Mouse (Mus musculus): ENCODE results near the gene Gm20388.
A peak's percentile ranks its signal among the peaks of the same experiment; 100 is the strongest.
"Not testable (repeated sequence)": the region's sequence is repeated elsewhere in the genome, so short reads cannot be mapped to it uniquely, and the experiment has no call there.

Gene Gm20388

DNA sequence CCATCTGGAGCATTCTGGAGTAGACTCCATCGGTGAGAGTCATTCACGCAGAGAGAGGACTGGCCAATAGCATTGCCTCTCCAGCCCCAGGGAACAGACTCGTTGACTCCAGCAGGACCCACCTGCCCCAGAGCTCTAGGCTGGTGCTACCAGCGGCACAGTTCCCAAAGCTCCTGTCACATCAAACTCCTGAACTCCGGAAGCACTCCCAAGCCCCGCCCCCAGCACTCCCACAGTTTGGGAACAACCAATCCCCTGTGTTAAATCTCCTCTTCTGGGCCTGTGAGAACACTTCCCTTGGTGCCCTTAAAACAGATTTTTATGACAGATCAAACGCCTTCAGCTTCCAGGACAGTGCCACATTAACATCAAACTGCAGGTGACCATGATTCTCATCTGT, 1532.7 kb downstream of the Gm20388 start:
- DNase-seq (ENCODE audit: low spot score in 2 of 2), result no peak

DNA sequence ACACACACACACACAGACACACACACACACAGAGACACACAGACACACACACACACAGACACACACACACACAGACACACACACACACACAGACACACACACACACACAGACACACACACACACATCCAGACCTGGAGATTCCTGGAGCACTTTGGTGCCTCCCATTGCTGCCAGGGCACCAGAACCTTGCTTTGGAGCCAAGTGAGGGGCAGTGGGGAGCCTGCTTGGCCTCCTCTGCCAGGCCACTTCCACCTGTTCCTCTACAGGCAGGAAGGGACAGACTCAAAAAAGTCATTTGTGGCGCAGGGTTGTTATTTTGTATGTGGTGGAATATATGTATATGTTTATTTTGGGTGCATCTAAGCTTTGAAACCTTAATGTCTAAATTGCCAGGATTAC, 1533.9 kb downstream of the Gm20388 start:
- DNase-seq (ENCODE audit: low spot score in 2 of 2), result not testable (repeated sequence)

DNA sequence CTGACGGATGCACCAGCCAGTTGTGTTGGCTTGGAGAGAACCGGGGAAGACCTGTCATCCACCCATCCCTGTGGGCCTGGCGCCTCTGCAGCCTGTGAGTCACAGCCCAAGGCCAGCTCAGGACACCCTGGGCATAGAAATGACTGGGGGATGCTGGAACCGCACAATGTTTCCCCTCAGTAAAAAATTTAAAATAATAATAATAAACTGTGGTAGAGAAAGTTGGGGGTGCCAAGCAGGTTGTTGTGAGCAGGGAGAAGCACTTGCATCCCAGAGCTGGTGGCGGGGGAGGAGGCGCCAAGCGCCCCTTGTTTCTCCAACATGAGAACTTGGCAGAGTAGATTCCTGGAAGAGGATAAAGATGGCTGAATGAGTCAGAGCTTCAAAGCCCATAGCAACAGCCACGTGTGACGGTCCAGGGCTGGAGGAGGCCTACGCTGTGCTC, 1534.4 kb downstream of the Gm20388 start:
- peak; percentile 69 to 75 for DNase-seq (ENCODE audit: low spot score in 2 of 2)

DNA sequence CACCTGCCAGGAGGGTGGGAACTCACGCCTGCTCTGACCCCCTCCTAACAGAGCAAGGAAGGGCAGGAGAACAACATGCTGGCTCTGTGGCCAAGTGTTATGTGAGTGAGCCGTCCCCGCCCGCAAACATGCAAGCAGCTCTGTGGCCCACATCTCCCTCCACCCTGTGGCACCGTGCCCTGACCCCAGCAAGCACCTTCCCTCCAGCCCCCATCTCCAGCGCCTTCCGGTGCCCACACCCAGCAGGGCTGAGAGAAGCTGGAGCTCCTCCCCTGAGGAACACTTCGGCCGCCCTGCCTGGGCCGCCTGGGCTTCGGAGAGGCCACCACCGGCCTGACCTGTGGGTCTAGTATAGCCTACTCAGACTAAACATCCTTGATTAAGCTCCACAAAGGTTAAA, 1535.5 kb downstream of the Gm20388 start:
- no peak for DNase-seq (ENCODE audit: low spot score in 2 of 2)

DNA sequence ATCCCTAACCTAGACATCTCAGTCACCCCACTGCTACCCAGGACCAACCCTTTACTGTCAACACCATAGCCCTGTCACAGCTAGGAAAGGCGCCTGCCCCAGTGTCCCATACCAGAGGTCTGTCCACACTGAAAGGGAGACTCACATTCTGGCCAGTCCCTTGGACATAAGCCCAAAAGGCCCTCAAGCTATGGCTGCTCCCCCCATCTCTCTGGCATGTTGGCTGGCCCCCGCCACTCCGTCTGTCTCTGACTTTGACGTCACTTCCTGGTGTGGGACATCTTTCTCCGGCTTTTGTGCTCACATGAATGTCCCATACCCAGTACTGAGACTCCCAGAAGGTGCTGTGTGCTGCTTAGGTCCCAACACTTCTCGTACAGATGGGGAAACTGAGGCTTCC, 1536.2 kb downstream of the Gm20388 start:
- DNase-seq (ENCODE audit: low spot score in 2 of 2), result no peak

DNA sequence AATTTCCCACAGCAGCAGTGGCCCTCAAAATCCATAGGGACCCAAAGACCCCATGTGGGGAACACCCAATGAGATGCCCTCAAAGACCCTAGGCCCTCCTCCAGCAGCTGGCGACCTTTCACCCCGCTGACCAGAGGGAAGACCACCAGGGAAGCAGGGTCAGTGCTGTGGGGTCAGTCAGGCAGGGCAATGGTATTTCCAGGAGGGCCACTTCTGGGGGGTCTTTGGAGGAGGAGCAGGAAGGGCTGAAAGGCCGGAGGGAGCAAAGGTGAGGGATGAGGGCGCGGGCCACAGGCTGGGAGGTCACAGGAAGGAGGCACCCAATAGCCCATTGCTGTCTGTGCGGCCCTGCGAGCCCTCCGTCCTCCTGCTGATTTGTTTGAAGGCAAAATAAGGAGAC, 1539.6 kb downstream of the Gm20388 start:
- no peak for DNase-seq (ENCODE audit: low spot score in 2 of 2)

DNA sequence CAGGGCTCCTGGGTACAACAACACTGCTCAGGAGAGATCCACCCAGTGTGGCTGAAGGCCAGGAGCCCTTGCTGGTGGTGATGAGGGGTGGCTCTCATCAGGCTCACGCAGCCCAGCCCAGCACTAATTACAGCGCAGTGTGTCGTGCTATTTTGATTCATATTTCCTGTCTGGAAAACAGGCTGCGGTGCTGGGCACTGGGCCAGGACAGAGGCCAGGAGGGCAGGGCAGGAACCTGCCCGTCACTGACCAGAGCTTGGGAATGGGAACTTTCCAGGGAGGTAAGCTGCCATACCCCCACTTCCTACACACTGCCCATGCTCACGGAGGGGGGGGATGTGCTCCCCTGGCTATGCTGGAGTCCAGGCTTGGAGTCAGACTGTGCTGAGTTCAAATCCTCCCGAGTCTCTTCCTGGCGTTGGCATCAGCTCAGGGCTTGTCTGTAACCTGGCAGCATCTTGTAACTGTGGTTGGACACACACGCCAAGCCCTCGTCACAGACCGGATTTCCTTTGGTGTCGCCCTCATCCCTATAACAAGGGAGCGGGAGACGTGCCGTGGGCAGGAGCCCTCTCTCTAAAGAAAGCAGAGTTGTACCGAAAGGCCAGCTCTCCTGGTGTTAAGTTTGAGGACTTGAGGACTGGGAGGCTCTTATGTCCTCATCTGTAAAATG, 1540.9 kb downstream of the Gm20388 start:
- DNase-seq (ENCODE audit: low spot score in 2 of 2), result no peak

DNA sequence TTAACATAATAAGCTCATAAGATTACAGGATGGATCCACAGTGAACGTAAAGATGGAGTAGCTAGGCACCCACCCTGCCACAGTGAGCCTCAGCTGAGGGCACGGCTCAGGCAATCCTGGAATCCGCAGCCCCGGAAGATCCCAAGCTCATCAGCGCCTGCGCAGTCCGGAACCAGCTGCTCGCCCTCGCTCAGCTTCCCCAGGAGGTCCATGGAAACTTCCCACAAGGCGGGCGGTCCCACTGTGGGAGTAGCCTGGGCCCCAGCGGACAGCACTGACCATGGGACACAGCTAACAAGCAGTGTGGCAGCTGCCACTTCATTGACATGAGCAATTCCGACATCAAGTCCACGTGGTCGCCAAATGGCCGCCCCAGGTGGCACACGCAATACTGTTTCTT, 1544.1 kb downstream of the Gm20388 start:
- no peak for DNase-seq (ENCODE audit: low spot score in 2 of 2)

DNA sequence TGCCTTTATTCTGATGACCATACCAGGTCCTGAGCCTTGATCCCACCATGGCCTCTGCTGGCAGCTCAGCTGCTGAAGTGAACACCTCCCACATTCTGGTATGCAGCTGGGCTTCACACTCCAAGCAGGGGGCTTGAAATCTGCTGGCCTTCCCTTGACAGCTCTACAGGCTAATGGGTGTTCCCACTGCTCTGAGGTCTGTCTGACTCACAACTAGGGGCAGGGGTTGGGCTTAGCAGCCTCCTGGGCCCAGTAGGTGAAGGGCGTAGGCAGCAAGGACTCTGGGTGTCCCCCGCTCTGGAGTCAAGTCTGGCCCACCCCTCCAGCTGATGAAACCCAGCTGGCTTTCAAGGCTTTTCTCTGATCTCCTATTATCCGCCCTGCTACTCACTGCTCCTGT, 1550.6 kb downstream of the Gm20388 start:
- no peak for DNase-seq (ENCODE audit: low spot score in 2 of 2)

DNA sequence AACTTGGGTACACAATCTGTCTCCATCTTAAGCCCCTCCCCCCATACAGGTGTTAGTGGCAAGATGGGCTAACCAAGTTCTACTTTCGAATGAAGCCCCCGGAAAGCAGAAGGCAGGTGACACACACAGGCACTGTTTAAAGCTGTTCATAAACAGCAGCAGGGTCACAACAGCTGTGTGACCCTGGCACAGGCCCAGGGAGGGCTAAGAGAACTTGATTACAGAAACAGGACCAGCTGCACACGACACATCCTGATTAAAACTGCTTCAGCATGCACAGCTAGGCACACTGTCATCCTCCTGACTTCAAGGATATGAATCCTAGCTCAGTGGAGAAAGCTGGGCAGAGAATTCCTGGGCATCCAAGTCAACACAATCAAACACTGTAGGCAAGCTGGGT, 1551.5 kb downstream of the Gm20388 start:
- DNase-seq (ENCODE audit: low spot score in 2 of 2), result no peak

DNA sequence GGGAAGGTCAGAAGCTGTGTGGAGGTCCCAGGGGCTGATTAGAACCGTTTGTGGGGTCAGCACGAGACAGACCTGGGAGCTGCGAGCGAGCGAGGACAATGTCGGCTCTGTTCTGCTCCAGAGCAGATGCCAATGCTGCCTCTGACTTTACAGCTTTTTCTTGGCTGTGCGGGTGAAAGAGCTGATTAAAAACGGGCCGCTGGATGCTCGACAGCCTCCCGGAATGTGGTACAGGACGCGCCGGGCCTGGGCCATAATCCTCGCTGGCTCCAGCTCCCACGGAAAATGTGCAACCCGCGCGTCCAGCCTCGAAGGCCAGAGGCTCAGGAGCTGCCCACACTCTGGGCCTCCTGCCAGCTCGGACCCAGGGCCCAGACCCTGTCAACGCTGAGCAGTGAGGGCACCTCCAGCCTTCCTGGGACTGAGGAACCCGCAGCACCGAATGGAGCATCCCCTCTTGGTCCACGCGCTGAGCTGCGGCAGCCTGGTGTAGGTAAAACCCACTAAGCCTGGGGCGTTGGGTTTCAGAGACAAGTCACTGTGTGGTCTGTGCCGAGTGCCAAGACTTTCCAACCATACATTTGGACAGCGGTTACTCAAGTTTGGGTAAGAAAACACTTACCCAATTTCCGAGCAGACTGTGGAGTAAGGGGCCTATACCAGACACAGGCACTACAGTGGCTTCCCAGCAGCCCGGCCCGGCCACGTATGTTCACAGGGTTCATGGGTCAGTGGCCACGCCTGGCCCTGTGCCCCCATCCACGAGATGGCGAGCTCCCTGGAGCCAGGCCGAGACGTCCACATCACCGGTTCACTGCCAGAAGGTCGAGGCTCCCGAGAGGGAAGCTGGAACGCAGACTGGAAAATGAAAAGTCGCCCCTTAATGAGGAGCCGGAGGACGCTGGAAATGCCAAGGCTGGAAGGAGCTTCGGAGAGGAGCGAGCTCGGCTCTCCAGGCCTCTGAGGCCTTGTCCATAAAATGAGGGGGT, 1557.7 kb downstream of the Gm20388 start:
- no peak for DNase-seq (ENCODE audit: low spot score in 2 of 2)

DNA sequence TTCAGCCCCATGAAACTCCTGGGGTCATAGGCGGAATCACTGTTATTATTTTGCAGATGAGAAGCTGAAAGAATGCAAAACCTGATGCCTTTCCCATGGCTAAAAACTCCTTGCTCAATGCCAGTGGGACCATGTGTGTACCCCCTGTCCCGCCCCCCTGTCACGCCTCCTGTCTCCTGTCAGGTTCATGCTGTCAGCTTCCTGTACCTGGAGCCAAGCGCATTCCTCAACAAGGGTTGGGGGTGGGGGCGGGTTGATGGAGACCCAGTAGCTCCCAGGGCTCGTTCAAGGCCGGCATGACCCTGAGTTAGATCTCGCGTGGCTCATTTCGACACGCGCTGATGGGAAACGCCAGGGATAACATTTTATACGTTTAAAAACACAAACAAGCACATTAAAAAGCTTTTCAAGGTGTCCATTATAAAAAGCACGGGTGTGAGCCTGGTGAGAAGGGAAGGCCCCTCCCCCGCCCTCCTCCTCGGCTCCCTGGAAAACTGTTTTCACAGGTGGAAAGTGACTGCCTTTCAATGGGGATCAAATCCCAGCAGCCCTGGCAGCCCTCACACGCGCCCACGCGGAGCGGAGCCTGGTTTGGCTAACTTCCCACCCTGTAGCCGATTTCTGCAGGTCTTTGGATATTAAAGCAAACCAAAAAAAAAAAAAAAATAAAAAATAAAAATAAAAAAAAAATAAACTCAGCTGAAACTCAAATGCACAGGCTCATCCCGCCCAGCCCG, 1563.7 kb downstream of the Gm20388 start:
- DNase-seq (ENCODE audit: low spot score in 2 of 2), result no peak

DNA sequence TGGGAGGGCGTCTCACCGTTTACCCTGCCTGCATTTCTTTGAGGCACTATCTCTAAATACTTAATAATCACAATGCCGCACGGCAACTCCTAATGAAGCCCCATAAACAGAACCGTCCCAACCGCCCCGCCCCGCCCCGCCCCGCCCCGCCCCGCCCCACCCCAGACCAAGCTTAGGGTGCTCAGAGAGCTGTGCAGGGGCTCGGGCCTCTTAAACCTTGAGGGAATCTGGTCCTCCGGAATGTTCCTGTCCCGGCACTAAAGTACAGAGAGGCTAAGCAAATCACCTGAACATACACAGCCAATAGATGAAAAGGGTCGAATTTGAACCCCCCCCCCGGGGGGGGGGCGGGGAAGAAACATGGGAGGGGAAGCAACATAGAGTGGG, 1564.2 kb downstream of the Gm20388 start:
- no peak for DNase-seq (ENCODE audit: low spot score in 2 of 2)

DNA sequence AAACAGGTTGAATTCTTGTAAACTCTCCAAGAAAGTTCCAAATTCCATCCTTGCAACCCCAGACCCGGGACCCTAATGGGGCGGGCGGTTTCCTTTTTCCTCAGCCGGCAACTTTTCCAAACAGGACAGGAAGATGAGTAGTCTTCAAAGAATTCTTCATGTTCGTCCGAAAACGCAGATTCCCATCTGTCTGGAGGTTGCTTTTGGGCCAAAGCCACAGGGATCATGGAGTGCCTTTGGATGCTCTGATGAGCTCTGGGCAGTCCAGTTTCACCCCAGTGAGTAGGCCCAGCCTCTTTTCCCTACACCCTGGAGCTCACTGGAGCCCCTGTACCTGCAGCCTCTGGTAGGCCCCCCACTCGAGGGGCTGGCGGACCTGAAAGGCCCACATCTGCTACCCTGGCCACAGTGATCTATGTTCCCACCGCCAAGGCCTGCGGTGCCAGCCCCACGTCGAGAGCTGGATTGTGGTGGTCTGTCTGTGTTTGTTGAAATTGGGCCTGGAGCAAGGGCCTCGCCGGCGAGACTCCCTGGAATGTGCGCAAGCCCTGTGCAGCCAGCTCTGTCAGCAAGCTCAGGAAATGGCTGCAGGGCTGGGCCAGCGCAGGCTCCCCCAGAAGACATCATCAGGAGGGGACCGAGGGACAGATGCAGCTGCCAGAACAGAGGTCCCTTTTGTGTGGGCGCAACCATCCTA, 1567.4 kb downstream of the Gm20388 start:
- no peak for DNase-seq (ENCODE audit: low spot score in 2 of 2)

DNA sequence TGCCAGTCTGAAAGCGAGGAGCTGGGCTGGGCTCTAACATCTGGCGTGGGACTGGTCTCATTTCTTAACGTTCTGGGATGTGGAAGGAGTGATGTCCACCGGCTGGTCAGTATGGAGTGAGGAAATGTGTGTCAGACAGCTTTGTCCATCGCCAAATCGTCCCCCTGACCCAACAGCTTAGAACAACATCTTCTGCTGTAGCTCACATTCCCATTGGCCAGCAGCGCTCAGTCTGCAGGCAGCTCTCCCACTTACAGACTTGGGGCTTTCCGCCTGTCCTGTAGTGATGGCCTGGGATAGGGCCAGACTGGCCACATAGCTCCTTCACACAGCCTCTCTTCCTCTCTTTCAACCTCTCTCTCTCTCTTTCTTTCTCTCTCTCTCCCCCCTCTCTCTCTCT, 1568.5 kb downstream of the Gm20388 start:
- no peak for DNase-seq (ENCODE audit: low spot score in 2 of 2)

DNA sequence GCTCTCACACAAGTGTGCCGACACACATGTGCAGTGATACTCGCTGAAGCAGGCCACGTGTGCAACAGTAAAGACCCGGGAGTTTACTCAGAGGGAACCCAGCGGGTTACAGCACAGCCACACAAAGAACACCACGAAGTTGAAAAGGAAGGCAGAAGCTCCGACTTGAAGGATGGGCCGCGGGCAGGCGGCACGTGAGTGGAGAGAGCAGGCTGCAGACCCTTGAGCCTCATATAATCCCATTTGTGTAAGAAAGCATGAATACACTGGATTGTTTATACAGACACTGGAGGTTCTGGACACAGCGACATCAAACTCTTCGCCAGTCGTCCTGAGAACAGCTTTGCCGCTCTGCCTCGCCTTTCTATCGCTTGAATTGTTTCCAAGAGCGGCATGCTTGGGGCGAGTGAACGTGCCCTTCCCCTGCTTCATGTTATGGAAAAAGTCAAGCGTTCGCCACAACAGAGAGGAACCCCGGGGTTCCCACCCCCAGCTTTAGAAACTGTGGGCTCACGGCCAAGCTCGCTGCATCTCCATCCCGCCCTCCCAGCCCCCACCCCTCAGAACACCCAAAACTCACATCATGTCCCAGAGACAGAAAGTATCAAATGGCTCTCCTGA, 1569.9 kb downstream of the Gm20388 start:
- no peak for DNase-seq (ENCODE audit: low spot score in 2 of 2)

DNA sequence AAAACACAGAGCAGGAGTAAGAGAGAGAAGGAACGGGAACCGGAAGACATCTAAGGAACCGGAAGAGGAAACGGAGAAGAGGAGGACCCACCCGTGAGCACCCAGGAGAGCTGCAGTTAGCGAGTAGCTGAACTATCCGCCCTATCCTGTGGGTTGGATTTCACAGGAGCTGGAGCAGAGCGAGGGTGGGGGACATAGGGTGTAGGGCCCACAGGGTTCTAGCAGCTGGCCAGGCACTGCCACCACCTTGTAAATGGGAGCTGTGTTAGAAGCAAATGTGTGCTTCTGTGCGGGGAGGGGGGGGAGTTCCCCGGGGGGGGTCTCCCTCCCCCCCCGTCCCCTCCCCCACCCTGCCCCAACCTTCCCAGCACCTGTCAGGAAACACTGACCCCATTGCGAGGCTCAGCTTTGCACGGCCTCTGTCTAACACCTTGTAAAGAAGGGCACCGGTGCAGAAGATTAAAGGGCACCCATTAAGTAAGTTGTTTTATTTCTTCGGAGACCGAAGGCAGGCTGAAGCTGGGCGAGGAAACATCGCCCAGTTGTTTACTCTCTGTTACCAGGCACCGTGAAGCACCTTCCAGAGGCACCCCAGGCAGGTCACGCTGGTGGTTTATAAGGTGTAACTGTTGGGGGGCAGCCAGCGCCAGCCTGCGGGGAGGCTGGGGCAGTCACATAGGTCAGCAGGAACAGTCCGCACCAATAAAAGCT, 1573.6 kb downstream of the Gm20388 start:
- no peak for DNase-seq (ENCODE audit: low spot score in 2 of 2)

DNA sequence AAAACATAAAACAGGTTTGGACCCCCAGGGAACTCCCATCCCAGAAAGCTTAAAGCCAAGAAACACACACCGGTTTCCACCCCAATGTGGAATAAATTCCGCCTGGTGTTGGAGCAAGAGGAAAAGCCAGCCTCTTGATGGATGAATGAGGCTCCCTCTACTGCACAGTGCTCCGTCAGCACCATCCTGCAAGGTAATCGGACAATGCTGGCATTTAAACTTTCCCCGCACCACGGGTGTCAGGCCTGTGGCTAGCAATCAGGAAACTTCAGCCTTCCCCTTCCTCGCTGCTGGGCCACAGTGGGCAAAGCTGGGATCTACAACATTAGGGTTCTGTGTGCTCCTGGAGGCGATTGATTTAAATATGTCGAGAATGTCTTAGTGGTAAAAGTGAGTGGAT, 1581.0 kb downstream of the Gm20388 start:
- DNase-seq (ENCODE audit: low spot score in 2 of 2), result no peak

DNA sequence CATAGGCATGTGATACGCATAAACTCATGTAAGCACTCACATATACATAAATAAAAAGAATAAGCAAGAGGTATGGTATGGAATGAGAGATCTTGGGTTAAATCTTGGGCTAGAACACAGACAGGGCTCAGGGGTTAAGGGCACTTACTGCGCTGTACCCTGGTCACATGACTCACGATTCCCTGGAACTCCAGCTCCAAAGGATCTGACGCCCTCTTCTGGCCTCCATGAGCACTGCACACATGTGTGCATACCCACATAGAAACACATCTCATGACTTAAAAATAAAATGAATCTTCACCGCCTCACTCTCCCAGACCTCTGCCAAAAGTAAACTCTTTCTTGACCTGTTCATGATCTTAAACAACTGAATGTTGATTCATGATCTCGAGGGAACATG, 1587.0 kb downstream of the Gm20388 start:
- no peak for DNase-seq (ENCODE audit: low spot score in 2 of 2)

DNA sequence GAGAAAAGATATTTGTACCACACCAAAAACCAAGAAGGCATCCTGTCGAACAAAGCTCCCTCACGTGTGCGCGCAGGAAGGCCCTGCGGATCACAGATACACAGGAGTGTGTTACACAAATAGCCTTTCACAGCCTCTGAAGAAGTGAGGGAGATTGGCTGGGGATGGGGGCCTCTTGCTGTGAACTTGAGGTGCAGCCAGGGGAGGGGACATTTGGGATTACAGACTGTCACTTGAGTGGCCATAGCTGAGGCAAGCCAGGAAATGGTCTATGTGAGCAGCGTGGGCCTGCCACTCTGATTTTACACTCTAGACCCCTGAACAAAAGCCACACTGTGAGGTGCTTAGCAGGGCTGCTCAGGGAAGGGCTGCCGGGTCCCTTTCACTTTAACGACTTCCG, 1601.1 kb downstream of the Gm20388 start:
- no peak for DNase-seq (ENCODE audit: low spot score in 2 of 2)

DNA sequence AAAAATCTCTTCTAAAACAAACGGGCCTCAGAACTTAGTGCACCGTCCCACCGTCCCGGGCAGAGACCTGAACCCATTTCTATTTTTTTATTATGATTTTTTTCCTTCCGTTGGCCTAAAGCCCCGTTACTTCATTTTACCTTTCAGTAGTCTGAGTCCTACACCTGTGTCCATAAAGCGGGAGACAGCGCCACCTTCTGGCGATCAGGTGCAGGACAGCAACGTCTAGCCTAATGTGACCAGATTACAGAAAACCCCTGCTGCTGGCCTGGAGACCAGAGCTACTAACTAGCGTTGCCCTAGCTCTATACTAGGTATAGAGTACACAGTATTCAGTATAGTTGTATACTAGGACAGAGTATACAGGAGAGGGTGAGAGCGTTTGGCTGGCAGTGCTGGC, 1602.8 kb downstream of the Gm20388 start:
- peak; percentile 50 to 61 for DNase-seq (ENCODE audit: low spot score in 2 of 2)

Data from right cerebral cortex, postnatal 36 days (tissue).